Mouse (Mus musculus): Measurements from ENCODE around the gene Tut4. TPM values are rescaled to one million over a fixed set of nuclear protein-coding genes. Genes with fewer than 3 reads are reported as not detected.

The Tut4 gene
- polyA plus RNA-seq, 1 experiment from 2014 or later = 40.5 TPM

DNA sequence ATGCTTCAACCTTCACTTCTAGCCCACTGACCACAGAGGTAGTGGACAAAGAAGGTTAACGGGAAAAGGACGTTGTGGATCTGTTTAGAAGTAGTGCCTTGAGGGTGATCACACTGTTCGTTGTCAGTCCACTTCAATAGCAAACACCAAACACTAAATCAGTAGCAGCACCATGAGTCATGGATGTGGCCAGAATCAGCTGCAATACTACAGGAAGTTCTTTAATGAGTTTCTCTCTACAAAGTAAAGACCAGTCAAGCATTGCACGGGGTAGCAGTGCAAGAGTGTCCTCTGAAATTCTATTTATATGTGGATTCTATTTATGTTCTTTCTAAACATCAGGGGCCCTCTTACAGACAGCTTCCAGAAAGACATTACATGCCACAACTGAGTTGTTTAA is 139.1 kb downstream of the Tut4 start:
- no peak overlapping the region for H3K4me3 ChIP-seq (ENCODE audit: low read depth, low read length)
- DNase-seq (ENCODE audit: low spot score) (no peak), ATAC-seq (peak; percentile 43)
- no peaks in the 10 kb centered on the region for H3K27me3 ChIP-seq (replicated peaks; ENCODE audit: insufficient read depth, low read length)
- H3K27ac ChIP-seq (ENCODE audit: low read length) = no peak overlapping the region
- H3K9ac ChIP-seq (replicated peaks; ENCODE audit: low read depth) = no peak overlapping the region
- H3K4me1 ChIP-seq (ENCODE audit: insufficient read depth, low read depth, low read length) = no peaks in the 10 kb centered on the region
- no peak overlapping the region for H3K4me2 ChIP-seq (replicated peaks; ENCODE audit: low read depth, low read length)
- 64% methylated on average over 4 of the region's 4 CpGs for WGBS
- TF ChIP-seq CTCF (IDR thresholded peaks at IDR 0.05) (no peak), EP300 (IDR thresholded peaks at IDR 0.05) (no peak)
- no peaks in the 10 kb centered on the region for H3K9me3 ChIP-seq (ENCODE audit: low read length)
- no peaks in the 10 kb centered on the region for H3K36me3 ChIP-seq (ENCODE audit: insufficient read depth, low read length)

GRCm38 (mm10) chr4:108601870-108602269 is 142.6 kb downstream of the Tut4 start:
- H3K36me3 ChIP-seq (ENCODE audit: insufficient read depth, low read length) = no peaks in the 10 kb centered on the region
- H3K27ac ChIP-seq (ENCODE audit: low read length) = no peak overlapping the region
- no peaks in the 10 kb centered on the region for H3K4me1 ChIP-seq (ENCODE audit: insufficient read depth, low read depth, low read length)
- H3K9me3 ChIP-seq (ENCODE audit: low read length) = no peaks in the 10 kb centered on the region
- TF ChIP-seq EP300 (IDR thresholded peaks at IDR 0.05) (no peak), CTCF (IDR thresholded peaks at IDR 0.05) (no peak)
- H3K4me3 ChIP-seq (ENCODE audit: low read depth, low read length) = no peak overlapping the region
- no peak overlapping the region for H3K4me2 ChIP-seq (replicated peaks; ENCODE audit: low read depth, low read length)
- H3K27me3 ChIP-seq (replicated peaks; ENCODE audit: insufficient read depth, low read length) = no peaks in the 10 kb centered on the region
- no peak for ATAC-seq
- no peak for DNase-seq (ENCODE audit: low spot score)
- no peak overlapping the region for H3K9ac ChIP-seq (replicated peaks; ENCODE audit: low read depth)
- 94% methylated on average over 7 of the region's 7 CpGs for WGBS

GRCm38 (mm10) chr4:108608651-108609050 is 149.4 kb downstream of the Tut4 start:
- WGBS = 89% methylated on average over 3 of the region's 3 CpGs
- Histone ChIP-seq H3K27me3 (replicated peaks; ENCODE audit: insufficient read depth, low read length) (no peaks in the 10 kb centered on the region), H3K9me3 (ENCODE audit: low read length) (no peaks in the 10 kb centered on the region), H3K27ac (ENCODE audit: low read length) (no peak overlapping the region), H3K4me1 (ENCODE audit: insufficient read depth, low read depth, low read length) (no peaks in the 10 kb centered on the region), H3K4me3 (ENCODE audit: low read depth, low read length) (no peak overlapping the region), H3K4me2 (replicated peaks; ENCODE audit: low read depth, low read length) (no peak overlapping the region), H3K36me3 (ENCODE audit: insufficient read depth, low read length) (no peaks in the 10 kb centered on the region), H3K9ac (replicated peaks; ENCODE audit: low read depth) (no peak overlapping the region)
- no peak for DNase-seq (ENCODE audit: low spot score)
- no peak for ATAC-seq
- TF ChIP-seq EP300 (IDR thresholded peaks at IDR 0.05) = no peak
- no peak for TF ChIP-seq CTCF (IDR thresholded peaks at IDR 0.05)

Other genes starting within 250 kb of the Tut4 start
- gene Zyg11a, start 241.4 kb upstream of the Tut4 start, polyA plus RNA-seq (2015; fragmentation: Nextera tagmentation; extraction: Ambion mirVana) = not detected in 2 replicates
- gene Zyg11b, start 158.3 kb upstream of the Tut4 start, polyA plus RNA-seq (2015; fragmentation: Nextera tagmentation; extraction: Ambion mirVana) = 4.7 and 5.2 TPM in 2 replicates
- gene Coa7, start 131.3 kb upstream of the Tut4 start, polyA plus RNA-seq (2015; fragmentation: Nextera tagmentation; extraction: Ambion mirVana) = 25.3 and 31.9 TPM in 2 replicates
- gene Shisal2a, start 76.1 kb upstream of the Tut4 start, polyA plus RNA-seq (2015; fragmentation: Nextera tagmentation; extraction: Ambion mirVana) = 0.83 and 1.1 TPM in 2 replicates
- 68.5 and 70.3 TPM in 2 replicates for gene Gpx7, start 52.5 kb upstream of the Tut4 start, polyA plus RNA-seq (2015; fragmentation: Nextera tagmentation; extraction: Ambion mirVana)
- gene Prpf38a, start 119.9 kb downstream of the Tut4 start, polyA plus RNA-seq (2015; fragmentation: Nextera tagmentation; extraction: Ambion mirVana) = 40.4 and 42.1 TPM in 2 replicates
- 0.83 and 1.0 TPM in 2 replicates for gene Orc1, start 120.0 kb downstream of the Tut4 start, polyA plus RNA-seq (2015; fragmentation: Nextera tagmentation; extraction: Ambion mirVana)
- gene Cc2d1b, start 160.5 kb downstream of the Tut4 start, polyA plus RNA-seq (2015; fragmentation: Nextera tagmentation; extraction: Ambion mirVana) = 21.3 and 22.4 TPM in 2 replicates

Data from lung, postnatal 0 days (tissue).